Comparison of ENCODE assay signal across 8 mouse cellular contexts in the genomic region with DNA sequence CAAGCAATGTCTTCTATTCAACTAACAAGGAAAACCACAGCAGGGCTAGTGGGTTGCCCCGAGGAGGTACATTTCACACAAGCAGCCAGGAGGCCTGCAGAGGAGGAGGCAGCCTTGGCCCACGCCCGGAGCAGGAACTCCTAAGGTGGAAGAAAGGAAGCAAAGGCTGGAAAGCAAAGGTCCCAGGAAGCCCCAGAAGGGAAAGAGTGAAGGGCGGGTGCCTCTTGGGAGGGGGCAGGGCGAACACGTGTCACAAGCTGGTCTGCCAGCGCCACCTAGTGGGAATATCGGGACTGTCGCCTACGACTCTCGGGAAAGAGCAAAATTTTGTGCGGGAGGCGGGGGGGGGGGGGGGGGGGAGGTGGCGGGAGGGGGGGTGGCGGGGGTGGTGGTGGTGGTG.
DNase-seq lines count a peak whose midpoint lies in the region; ATAC-seq and TF ChIP-seq lines count a peak whose summit lies in the region.

No protein-coding gene starts in this region.

- no peak overlapping the region for H3K9ac ChIP-seq in heart, embryonic 12.5 days
- H3K9ac ChIP-seq in kidney, postnatal 0 days (ENCODE audit: low read depth, low read length), result no peak overlapping the region
- peak overlapping the region; percentile 31; the same call in 1 of the 2 replicates for H3K9ac ChIP-seq in limb, embryonic 14.5 days (ENCODE audit: low read depth, low read length, severe bottlenecking)

- no peaks in the 10 kb centered on the region for H3K27me3 ChIP-seq in heart, embryonic 12.5 days (replicated peaks)
- no peaks in the 10 kb centered on the region for H3K27me3 ChIP-seq in kidney, postnatal 0 days (ENCODE audit: insufficient read depth, low read length)
- no peaks in the 10 kb centered on the region for H3K27me3 ChIP-seq in limb, embryonic 14.5 days (ENCODE audit: control insufficient read depth, insufficient read depth, low read length)

- peak; percentile 80 for DNase-seq in adrenal gland, postnatal 14 days
- peak; percentile 60 for DNase-seq in embryo, embryonic 11.5 days (ENCODE audit: low read depth, low spot score)
- DNase-seq in kidney, postnatal 0 days (ENCODE audit: low spot score), result peak; percentile 79
- peak; percentile 66 for DNase-seq in limb, embryonic 14.5 days (ENCODE audit: low spot score)
- peak; percentile 75 for DNase-seq in neural tube, embryonic 10.5 days (ENCODE audit: extremely low spot score, low spot score)
- DNase-seq in urinary bladder, adult 18-20 months (ENCODE audit: low spot score in 2 of 2), result peak; percentile 2 to 41
- no peak for DNase-seq in thymus, postnatal 25 days

- no peaks in the 10 kb centered on the region for H3K9me3 ChIP-seq in heart, embryonic 12.5 days (replicated peaks)
- H3K9me3 ChIP-seq in kidney, postnatal 0 days (replicated peaks; ENCODE audit: low read length), result no peaks in the 10 kb centered on the region
- H3K9me3 ChIP-seq in limb, embryonic 14.5 days (ENCODE audit: control insufficient read depth, low read length), result no peaks in the 10 kb centered on the region

- WGBS in heart, embryonic 12.5 days, result 5% methylated on average over 7 of the region's 15 CpGs
- WGBS in kidney, postnatal 0 days, result 2% methylated on average over 7 of the region's 15 CpGs
- WGBS in limb, embryonic 14.5 days, result 4% methylated on average over 6 of the region's 15 CpGs

- no peaks in the 10 kb centered on the region; the same call in 1 of the 2 replicates for H3K4me1 ChIP-seq in heart, embryonic 12.5 days (replicated peaks)
- no peaks in the 10 kb centered on the region for H3K4me1 ChIP-seq in kidney, postnatal 0 days (replicated peaks; ENCODE audit: insufficient read depth, low read length)
- H3K4me1 ChIP-seq in limb, embryonic 14.5 days (ENCODE audit: control insufficient read depth, insufficient read depth, low read length), result no peaks in the 10 kb centered on the region

- no peak for TF ChIP-seq POLR2A in limb, embryonic 14.5 days (IDR thresholded peaks at IDR 0.05; ENCODE audit: borderline replicate concordance, extremely low read depth, insufficient read depth, insufficient read length)

- H3K36me3 ChIP-seq in heart, embryonic 12.5 days, result no peaks in the 10 kb centered on the region
- H3K36me3 ChIP-seq in kidney, postnatal 0 days (ENCODE audit: insufficient read depth, low read length), result no peaks in the 10 kb centered on the region
- no peaks in the 10 kb centered on the region for H3K36me3 ChIP-seq in limb, embryonic 14.5 days (ENCODE audit: control insufficient read depth, insufficient read depth, low read length)

- no peak overlapping the region for H3K27ac ChIP-seq in heart, embryonic 12.5 days (ENCODE audit: poor library complexity, severe bottlenecking)
- H3K27ac ChIP-seq in kidney, postnatal 0 days, result no peak overlapping the region
- no peak overlapping the region for H3K27ac ChIP-seq in limb, embryonic 14.5 days (replicated peaks; ENCODE audit: low read depth, low read length)

- peak overlapping the region; percentile 60 for H3K4me2 ChIP-seq in heart, embryonic 12.5 days
- peak overlapping the region; percentile 47 for H3K4me2 ChIP-seq in kidney, postnatal 0 days (ENCODE audit: low read length)
- peak overlapping the region; percentile 45 for H3K4me2 ChIP-seq in limb, embryonic 14.5 days (replicated peaks; ENCODE audit: low read depth, low read length, severe bottlenecking)

- peak overlapping the region; percentile 21; the same call in 1 of the 2 replicates for H3K4me3 ChIP-seq in heart, embryonic 12.5 days
- H3K4me3 ChIP-seq in kidney, postnatal 0 days (replicated peaks; ENCODE audit: low read depth, low read length), result no peak overlapping the region
- H3K4me3 ChIP-seq in limb, embryonic 14.5 days (replicated peaks; ENCODE audit: low read length), result peak overlapping the region; percentile 27

- peak; percentile 68 for TF ChIP-seq CTCF in kidney, postnatal 0 days (IDR thresholded peaks at IDR 0.05; ENCODE audit: low read depth)

- peak; percentile 33; the same call in 1 of the 2 replicates for ATAC-seq in heart, embryonic 12.5 days (ENCODE audit: insufficient number of reproducible peaks, low FRiP score)
- ATAC-seq in kidney, postnatal 0 days (replicated peaks; ENCODE audit: low FRiP score, low read depth), result no peak
- ATAC-seq in limb, embryonic 14.5 days (ENCODE audit: low FRiP score, low read depth), result no peak; the same call in 1 of the 2 replicates
